Comparison of ENCODE assay signal across 16 mouse cellular contexts in the genomic region with DNA sequence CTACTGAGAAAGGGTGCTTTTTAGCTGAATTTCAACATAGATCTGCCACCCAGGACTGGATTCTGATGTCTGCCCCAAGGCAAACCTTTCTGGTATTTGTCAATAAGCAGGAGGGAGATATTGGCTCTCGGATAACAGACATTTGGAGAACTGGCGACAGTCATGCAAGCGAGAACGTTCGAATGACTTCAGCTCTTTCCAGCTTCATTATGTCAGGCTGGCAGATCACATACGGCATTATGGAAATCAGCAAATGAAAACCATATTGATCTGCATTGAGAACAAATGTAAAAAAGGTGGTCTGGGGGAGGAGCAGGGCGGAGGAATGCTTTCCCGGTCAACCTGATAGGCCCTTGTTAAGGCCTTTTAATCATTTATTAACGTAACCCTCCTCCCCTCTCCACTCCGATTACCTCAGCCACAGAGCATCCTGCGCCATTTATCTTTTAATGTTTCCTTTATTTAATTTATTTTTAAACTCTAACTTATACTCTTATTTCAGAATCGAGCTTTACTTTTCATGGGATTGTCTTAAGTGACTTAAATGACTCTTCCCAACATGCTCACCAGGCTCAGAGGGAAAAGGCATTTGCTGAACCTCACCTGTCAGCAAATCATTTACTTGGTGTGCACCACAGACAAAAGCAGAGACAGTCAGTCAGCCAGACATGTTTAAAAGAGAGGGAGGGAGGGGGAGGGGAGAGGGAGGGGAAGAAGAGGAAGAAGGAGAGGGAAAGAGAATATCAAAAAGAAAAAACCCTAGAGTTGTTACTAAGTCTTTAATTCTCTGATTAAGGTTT.
DNase-seq lines count a peak whose midpoint lies in the region; ATAC-seq and TF ChIP-seq lines count a peak whose summit lies in the region.
"Had no signal": no experiment of that assay in that cellular context is flagged by ENCODE, and none has a peak within 500 bp of the region (broad histone marks: within the 10 kb centered on the region; RNA-seq: fewer than 3 reads in every experiment).

No protein-coding gene starts in this region.

- peaks cover 43% of the 10 kb centered on the region for H3K4me1 ChIP-seq in intestine, embryonic 14.5 days (replicated peaks; ENCODE audit: control insufficient read depth, insufficient read depth, low read length)
- H3K4me1 ChIP-seq in intestine, postnatal 0 days (replicated peaks; ENCODE audit: control insufficient read depth, insufficient read depth, low read length), result no peaks in the 10 kb centered on the region
- H3K4me1 ChIP-seq in stomach, embryonic 15.5 days, result no peaks in the 10 kb centered on the region
- H3K4me1 ChIP-seq in stomach, postnatal 0 days (replicated peaks; ENCODE audit: control insufficient read depth, insufficient read depth), result no peaks in the 10 kb centered on the region
- H3K4me1 ChIP-seq in limb, embryonic 12.5 days (replicated peaks), result peaks cover 51% of the 10 kb centered on the region
- no peaks in the 10 kb centered on the region for H3K4me1 ChIP-seq in thymus, adult 2 months (replicated peaks; ENCODE audit: control insufficient read depth, insufficient read depth, low read length)

- no peaks in the 10 kb centered on the region for H3K9me3 ChIP-seq in intestine, embryonic 14.5 days (ENCODE audit: control insufficient read depth, low read length)
- H3K9me3 ChIP-seq in intestine, postnatal 0 days (ENCODE audit: control insufficient read depth), result no peaks in the 10 kb centered on the region
- H3K9me3 ChIP-seq in stomach, embryonic 15.5 days, result no peaks in the 10 kb centered on the region
- H3K9me3 ChIP-seq in stomach, postnatal 0 days (ENCODE audit: control insufficient read depth, low read length), result no peaks in the 10 kb centered on the region
- H3K9me3 ChIP-seq in limb, embryonic 12.5 days, result no peaks in the 10 kb centered on the region
- H3K9me3 ChIP-seq: G1E; megakaryocyte, embryonic 14.5 days had no signal

- no peak overlapping the region for H3K27ac ChIP-seq in intestine, embryonic 14.5 days (ENCODE audit: low read depth)
- no peak overlapping the region for H3K27ac ChIP-seq in intestine, postnatal 0 days (ENCODE audit: low read depth, low read length)
- H3K27ac ChIP-seq in stomach, embryonic 15.5 days, result no peak overlapping the region
- H3K27ac ChIP-seq in stomach, postnatal 0 days (replicated peaks), result no peak overlapping the region
- H3K27ac ChIP-seq in limb, embryonic 12.5 days, result no peak overlapping the region
- H3K27ac ChIP-seq in thymus, adult 2 months (ENCODE audit: control insufficient read depth, insufficient read depth, low read length), result no peak overlapping the region
- H3K27ac ChIP-seq: kidney, postnatal 0 days had no signal

- TF ChIP-seq POLR2A in thymus, adult 2 months (IDR thresholded peaks at IDR 0.05; ENCODE audit: control insufficient read depth, extremely low read depth, insufficient read depth, low read length, poor library complexity), result no peak

- no peak for DNase-seq in intestine, embryonic 14.5 days (ENCODE audit: low spot score)
- no peak for DNase-seq in stomach, postnatal 0 days (ENCODE audit: low spot score)
- DNase-seq in spleen, postnatal 10 days (ENCODE audit: low spot score in 2 of 2), result no peak
- no peak for DNase-seq in thymus, adult 2 months
- DNase-seq: adrenal gland, adult 8-10 months; cerebellum, adult 9-10 months; embryo, embryonic 11 days; retina, postnatal 1 day; spleen, adult 18-20 months had no signal

- H3K9ac ChIP-seq in intestine, embryonic 14.5 days (ENCODE audit: low read length), result no peak overlapping the region
- no peak overlapping the region for H3K9ac ChIP-seq in intestine, postnatal 0 days (ENCODE audit: low read depth, low read length)
- H3K9ac ChIP-seq in stomach, embryonic 15.5 days, result no peak overlapping the region
- no peak overlapping the region for H3K9ac ChIP-seq in stomach, postnatal 0 days (ENCODE audit: low read length)
- H3K9ac ChIP-seq in limb, embryonic 12.5 days (replicated peaks), result no peak overlapping the region

- TF ChIP-seq CTCF in intestine, postnatal 0 days (IDR thresholded peaks at IDR 0.05; ENCODE audit: low read depth), result no peak
- no peak for TF ChIP-seq CTCF in stomach, postnatal 0 days (IDR thresholded peaks at IDR 0.05; ENCODE audit: low read depth)
- no peak for TF ChIP-seq CTCF in thymus, adult 2 months (IDR thresholded peaks at IDR 0.05; ENCODE audit: borderline replicate concordance, control insufficient read depth, extremely low read depth, insufficient read depth, low read length, poor library complexity)

- 0 out of 2 replicates have a peak overlapping the region, but pooled peaks have one; percentile 4 for H3K4me3 ChIP-seq in intestine, embryonic 14.5 days (ENCODE audit: low read depth, low read length)
- H3K4me3 ChIP-seq in intestine, postnatal 0 days (ENCODE audit: low read depth, low read length), result no peak overlapping the region
- no peak overlapping the region for H3K4me3 ChIP-seq in stomach, embryonic 15.5 days (replicated peaks)
- H3K4me3 ChIP-seq in stomach, postnatal 0 days (ENCODE audit: low read depth, low read length), result no peak overlapping the region
- no peak overlapping the region for H3K4me3 ChIP-seq in limb, embryonic 12.5 days (replicated peaks)
- H3K4me3 ChIP-seq in thymus, adult 2 months (ENCODE audit: control insufficient read depth, insufficient read depth, low read length), result no peak overlapping the region
- H3K4me3 ChIP-seq: megakaryocyte, embryonic 14.5 days had no signal

- no peaks in the 10 kb centered on the region for H3K36me3 ChIP-seq in intestine, embryonic 14.5 days (ENCODE audit: control insufficient read depth, insufficient read depth, low read length)
- no peaks in the 10 kb centered on the region for H3K36me3 ChIP-seq in intestine, postnatal 0 days (ENCODE audit: control insufficient read depth, insufficient read depth)
- H3K36me3 ChIP-seq in stomach, embryonic 15.5 days, result no peaks in the 10 kb centered on the region
- H3K36me3 ChIP-seq in stomach, postnatal 0 days (ENCODE audit: control insufficient read depth, insufficient read depth, low read length), result no peaks in the 10 kb centered on the region
- H3K36me3 ChIP-seq in limb, embryonic 12.5 days, result no peaks in the 10 kb centered on the region
- no peaks in the 10 kb centered on the region for H3K36me3 ChIP-seq in thymus, adult 2 months (ENCODE audit: control insufficient read depth, insufficient read depth, low read length)
- H3K36me3 ChIP-seq: G1E had no signal

- ATAC-seq in intestine, embryonic 14.5 days (replicated peaks; ENCODE audit: low FRiP score, low TSS enrichment, low read depth), result no peak
- no peak for ATAC-seq in intestine, postnatal 0 days
- ATAC-seq in stomach, embryonic 15.5 days (ENCODE audit: insufficient read depth, low FRiP score, low read depth), result no peak
- no peak for ATAC-seq in stomach, postnatal 0 days (ENCODE audit: low FRiP score, low TSS enrichment)
- no peak for ATAC-seq in limb, embryonic 12.5 days (ENCODE audit: insufficient number of reproducible peaks, insufficient read depth, low FRiP score, low TSS enrichment, low read depth)
- ATAC-seq in megakaryocyte, adult 5-6 weeks (ENCODE audit: poor library complexity, severe bottlenecking), result no peak

- 38% methylated on average over 12 of the region's 12 CpGs for WGBS in intestine, embryonic 14.5 days
- 41% methylated on average over 12 of the region's 12 CpGs for WGBS in intestine, postnatal 0 days
- 44% methylated on average over 12 of the region's 12 CpGs for WGBS in stomach, embryonic 15.5 days
- 59% methylated on average over 12 of the region's 12 CpGs for WGBS in stomach, postnatal 0 days
- WGBS in limb, embryonic 12.5 days, result 24% methylated on average over 12 of the region's 12 CpGs
- 96% methylated on average over 12 of the region's 12 CpGs for WGBS in thymus, adult 2 months

- no peak for TF ChIP-seq EP300 in stomach, postnatal 0 days (optimal IDR thresholded peaks at IDR 0.05)

- no peaks in the 10 kb centered on the region for H3K27me3 ChIP-seq in intestine, embryonic 14.5 days (replicated peaks; ENCODE audit: control insufficient read depth, insufficient read depth, low read length)
- no peaks in the 10 kb centered on the region for H3K27me3 ChIP-seq in intestine, postnatal 0 days (replicated peaks; ENCODE audit: control insufficient read depth, insufficient read depth, low read length)
- no peaks in the 10 kb centered on the region for H3K27me3 ChIP-seq in stomach, embryonic 15.5 days (replicated peaks)
- no peaks in the 10 kb centered on the region for H3K27me3 ChIP-seq in stomach, postnatal 0 days (ENCODE audit: control insufficient read depth, insufficient read depth, low read length)
- no peaks in the 10 kb centered on the region; the same call in 1 of the 2 replicates for H3K27me3 ChIP-seq in limb, embryonic 12.5 days
- H3K27me3 ChIP-seq in thymus, adult 2 months (ENCODE audit: control insufficient read depth, insufficient read depth, low read length), result no peaks in the 10 kb centered on the region

- H3K4me2 ChIP-seq in intestine, embryonic 14.5 days (ENCODE audit: low read length), result peak overlapping the region; percentile 22; the same call in 1 of the 2 replicates
- no peak overlapping the region for H3K4me2 ChIP-seq in intestine, postnatal 0 days (replicated peaks; ENCODE audit: low read depth)
- H3K4me2 ChIP-seq in stomach, embryonic 15.5 days, result peak overlapping the region; percentile 3; the same call in 1 of the 2 replicates
- H3K4me2 ChIP-seq in stomach, postnatal 0 days (replicated peaks; ENCODE audit: low read depth), result no peak overlapping the region
- H3K4me2 ChIP-seq in limb, embryonic 12.5 days, result peak overlapping the region; percentile 11; the same call in 1 of the 2 replicates

Comparison
In these comparisons a context has a peak if more than half of its experiments do, and no peak if none do; other contexts are left out.
1. H3K4me2 ChIP-seq: peak in intestine, embryonic 14.5 days (single experiment), stomach, embryonic 15.5 days (single experiment) and limb, embryonic 12.5 days (single experiment); none in intestine, postnatal 0 days (single experiment) and stomach, postnatal 0 days (single experiment).